Mouse (Mus musculus): ENCODE measurements at regions not wholly inside any gene's neighbourhood (a gene's known extent, or its start where the extent isn't known, plus 50 kb on each side); places are given as distances from the start of the nearest gene placed in this dataset.

DNA sequence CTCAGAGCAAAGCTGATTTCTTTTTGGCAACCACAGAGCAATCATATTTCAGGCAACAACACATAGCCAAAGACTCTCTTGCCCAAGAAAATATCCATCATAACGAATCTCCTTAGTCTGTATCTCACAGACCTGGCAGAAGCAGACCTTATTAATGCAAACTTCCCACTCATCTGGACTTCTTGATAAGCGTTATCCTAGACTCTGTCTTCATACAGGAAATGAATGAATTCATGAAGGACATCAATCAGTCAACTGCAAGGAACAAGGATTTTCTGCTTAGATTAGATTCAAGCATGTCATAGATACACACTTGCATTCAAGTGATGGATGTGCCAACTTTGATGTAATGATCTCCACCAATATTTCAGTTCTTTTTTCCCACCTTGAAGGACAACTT is 488.1 kb upstream of the Gm26657 start:
- DNase-seq: no peak

DNA sequence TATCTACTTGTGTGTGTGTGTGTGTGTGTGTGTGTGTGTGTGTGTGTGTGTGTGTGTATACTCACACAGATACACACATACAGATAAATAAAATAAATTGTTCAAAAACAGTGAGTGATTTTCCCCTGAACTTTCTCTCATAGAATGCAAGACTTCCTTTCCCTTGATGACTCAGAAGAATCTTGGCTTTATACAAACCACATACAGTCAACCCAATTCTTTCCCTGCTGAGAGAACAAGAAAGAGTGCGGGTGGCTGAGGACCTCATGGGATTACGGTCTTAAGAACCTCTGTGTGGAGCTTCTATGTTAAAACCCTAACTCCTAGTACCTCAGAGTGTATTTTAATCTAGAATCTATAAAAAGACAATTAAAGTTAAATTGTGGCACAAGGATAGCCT is 489.3 kb upstream of the Gm26657 start:
- no peak for DNase-seq

DNA sequence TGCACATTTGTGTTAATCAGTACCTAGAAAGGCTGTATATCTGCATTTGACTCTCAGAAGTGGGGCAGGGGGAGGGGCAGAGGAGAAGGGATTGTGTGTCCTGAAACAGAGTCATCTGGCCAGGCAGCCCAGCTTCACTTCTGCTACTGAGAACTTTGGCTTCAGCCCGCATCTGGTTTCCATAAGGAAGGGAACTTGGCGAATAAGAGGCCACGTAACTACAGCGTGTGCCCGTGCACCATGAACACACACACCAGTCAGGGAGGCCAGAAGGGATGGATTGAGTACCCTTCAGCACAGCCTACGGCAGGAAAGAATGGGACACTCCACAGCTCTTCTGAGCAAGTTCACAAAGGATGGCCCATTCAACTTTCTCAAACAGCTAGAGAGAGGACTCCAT is 496.0 kb upstream of the Gm26657 start:
- no peak for DNase-seq

DNA sequence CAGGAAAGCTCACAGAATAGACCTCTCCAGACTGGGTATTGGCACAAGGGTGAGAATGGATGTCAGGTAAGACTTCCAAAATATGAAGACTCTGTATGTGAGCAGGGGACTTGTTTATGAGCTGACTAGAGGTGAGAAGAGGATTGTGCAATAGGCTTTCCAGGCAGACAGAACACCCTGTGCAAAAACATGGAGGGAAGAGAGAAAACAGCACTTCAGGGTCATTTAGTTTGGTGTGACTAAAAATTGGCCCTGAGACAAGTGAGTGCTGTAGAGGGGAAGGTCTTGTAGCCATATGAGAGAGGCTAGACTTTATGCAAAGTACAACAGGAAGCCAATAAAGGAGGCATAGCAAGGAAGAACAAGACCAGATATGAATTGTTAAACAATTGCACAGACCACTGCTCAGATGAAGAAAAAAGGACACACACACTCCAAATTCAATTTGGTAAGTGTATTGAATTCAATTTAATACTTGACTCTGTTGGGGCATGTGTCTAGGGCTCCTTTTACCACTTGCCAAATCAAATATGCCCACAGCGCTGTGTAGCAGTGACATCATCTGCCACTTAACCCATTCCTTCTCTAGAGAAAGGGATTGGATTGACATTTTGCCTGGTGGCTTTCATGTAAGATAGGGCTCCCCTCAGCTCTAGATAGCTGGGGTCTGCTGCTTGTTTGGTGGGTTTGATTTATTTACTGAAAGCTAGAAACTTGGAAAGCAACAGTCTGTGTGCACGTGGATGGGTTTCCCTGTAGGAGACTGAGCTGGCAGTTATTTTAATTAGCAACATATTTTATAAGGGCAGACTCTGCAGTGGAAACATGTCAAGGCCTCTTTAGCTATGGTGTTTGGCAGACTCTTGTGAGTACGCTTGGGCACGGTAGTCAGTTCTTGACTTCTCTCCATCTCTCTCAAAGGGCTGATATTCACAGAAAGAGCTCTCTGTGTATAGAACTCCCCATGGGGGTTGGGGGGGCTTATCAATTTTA is 501.1 kb upstream of the Gm26657 start:
- no peak for DNase-seq

DNA sequence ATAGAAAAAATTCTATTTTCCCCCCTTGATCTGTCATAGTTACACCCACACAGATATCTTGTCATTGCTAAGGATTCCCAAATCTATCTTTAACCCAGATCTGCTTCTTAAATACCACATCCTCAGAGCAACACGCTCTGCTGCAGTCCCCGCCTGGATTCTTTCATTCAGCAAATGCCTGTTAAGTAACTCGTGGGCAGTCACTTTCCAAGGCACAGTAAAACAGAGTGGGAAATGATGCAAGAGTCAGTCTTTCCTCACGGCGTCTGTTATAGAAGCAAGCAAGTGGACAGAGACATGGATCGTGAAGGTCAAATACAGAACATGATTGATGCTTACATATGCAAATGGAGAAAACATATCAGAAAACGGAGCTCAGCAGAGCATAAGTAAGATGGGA is 508.5 kb upstream of the Gm26657 start:
- DNase-seq: no peak

DNA sequence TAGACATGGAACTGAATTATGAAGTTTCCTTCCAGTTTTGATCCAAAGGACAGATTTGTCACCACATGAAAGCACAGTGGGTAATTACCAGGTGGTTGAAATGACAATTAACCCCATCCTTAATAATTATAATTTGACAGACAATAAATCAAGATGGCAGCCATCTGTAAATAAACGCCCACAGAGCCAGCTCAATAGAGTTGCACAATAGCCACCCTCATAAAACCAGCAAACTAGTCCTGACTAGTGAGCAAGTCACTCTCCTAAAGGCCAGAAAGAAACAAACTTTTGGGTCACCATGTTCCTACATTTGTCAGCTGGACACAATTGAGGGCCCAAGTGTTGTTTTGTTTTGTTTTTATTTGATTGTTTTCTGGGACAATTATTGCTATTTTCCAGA is 509.4 kb upstream of the Gm26657 start:
- DNase-seq: no peak

DNA sequence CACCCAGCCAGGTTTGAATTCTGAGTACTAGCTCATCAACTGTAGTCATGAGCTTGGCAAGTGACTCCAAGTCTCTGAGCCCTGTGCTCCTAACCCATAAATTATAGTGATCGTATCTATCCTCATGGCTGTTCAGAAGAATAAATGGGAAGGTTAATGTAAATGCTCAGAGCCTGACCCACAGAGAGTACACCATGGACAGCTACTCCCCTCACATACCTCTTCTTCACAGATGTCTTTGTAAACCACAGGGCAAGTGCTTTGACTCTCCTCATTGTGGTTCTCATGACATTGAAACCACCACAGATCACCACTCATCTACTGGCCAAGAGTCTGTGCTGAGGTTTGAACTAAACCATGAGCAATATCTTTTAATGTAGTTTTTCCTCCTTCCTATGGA is 513.4 kb upstream of the Gm26657 start:
- DNase-seq: no peak

DNA sequence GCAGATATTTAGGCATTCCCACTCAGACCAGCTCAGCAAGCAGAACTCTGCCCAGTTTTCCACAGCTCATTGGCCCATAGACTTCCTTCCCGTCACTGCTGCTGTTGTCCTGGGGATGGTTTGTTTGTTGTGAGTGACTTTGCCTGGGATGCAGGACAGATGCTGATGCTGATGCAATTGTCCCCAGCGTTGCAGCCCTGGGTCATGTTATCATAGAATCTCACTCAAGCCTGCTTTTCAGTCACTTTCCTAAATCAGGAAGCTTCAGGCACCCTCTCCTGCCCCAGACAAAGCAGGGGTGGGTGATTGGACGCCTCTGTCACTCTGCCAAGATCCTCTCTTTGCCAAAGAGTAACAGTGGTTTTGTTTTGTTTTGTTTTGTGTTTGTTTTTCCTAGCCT is 515.3 kb upstream of the Gm26657 start:
- DNase-seq: no peak

DNA sequence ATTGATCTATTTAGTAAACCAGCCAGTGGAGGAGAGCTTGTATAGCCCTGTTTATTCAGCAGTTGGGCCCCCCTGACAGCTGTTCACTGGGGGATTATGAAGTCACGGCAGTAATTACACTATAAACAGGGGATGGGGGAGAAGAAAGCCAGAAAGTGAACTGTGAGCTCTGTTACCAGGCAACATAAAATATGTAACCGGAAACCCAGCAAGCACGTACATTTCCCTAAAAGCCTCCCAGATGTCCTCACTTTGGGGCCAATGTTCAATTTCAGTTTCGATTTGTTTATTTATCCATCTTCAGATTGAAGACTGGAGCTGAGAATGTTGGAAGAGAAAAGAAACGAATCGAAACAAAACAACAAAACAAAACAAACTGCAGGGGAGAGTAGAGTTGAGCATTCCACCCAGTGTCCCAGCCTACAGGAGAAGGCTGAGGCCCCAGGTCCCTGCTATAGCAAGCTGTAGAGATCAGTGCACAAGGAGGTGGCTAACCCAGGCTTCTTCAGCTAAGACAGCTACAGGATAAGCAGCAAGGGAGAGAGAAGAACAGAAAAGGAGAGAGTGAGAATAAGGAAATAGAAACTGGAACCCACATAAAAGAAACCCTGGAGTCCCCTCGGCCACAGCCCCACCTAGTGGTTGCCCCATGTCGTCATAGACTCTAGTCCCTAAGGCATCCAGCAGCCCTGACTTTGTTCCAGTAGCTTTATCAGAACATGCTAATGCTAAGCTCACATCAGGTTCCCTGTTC is 517.7 kb upstream of the Gm26657 start:
- peak; percentile 2 for DNase-seq

DNA sequence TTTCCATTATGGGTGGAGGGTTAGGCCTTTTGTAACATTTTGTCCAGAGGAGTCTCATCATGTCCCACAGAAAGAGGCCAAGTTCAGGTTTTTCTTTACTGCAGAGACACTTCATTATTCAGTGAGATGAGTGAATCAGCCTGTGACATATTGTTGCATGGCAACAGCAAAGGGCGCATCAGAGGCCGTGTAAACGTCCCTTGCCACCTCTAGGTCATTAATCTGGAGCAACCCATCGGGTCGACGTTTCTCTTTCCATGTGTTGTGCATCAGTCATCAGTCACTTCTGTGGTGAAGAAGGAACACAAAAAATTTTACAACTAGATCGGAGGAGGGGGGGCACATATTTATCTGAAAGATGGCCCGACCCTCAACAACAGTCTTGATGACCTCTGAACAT is 519.3 kb upstream of the Gm26657 start:
- no peak for DNase-seq

DNA sequence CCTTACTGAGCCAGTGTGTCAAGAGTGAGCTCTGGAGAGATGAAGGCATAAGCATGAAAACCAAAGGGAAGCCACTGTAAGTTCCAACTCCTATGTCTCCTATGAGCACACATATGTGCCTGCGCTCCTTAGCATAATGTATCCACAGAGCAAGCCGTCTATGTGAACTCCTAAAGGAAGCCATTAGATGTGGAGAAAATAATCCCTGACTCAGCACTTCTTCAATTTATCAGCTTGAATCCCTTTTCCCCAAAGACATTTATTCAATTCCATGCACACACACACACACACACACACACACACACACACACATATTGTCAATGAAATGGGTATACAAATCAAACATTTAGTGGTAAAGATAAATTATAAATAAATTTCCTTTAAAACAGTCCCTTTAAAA is 530.4 kb upstream of the Gm26657 start:
- DNase-seq: no peak

DNA sequence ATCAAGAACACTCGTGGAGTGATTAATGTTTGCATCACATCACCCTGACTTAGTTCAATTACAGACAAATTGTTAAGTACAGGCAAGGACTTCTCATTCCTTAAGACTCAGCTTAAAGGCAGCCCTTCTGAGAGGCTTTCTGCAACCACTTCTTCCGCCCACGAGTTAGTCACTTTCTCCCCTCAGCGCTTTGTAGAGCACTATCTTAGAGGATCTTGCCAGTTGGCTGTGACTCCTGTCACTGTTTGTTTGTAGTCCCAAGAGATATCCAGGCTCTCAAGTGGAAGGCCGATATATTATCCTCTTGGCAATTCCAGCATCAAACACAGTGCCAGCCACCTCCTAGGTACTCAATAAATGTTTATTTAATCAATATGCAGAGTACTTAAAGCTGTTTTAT is 532.1 kb upstream of the Gm26657 start:
- DNase-seq: no peak

DNA sequence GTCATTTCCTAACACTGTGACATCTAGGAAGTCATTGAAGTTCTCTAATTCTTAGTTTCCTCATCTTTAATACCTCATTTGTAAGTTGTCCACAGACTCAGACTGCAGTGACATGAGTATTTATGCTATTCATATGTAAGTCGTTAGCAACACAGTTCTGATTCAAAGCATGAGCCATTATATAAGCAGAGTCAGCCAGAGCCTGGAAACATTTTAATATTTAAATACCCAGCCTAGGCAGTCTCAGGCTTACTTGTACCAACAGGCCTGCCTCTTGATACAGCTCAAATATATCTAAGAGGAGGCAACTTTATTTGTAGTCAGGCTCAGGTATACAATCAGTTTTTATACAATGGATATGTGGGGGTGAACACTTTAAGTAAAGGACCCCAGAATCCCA is 534.8 kb upstream of the Gm26657 start:
- DNase-seq: no peak

DNA sequence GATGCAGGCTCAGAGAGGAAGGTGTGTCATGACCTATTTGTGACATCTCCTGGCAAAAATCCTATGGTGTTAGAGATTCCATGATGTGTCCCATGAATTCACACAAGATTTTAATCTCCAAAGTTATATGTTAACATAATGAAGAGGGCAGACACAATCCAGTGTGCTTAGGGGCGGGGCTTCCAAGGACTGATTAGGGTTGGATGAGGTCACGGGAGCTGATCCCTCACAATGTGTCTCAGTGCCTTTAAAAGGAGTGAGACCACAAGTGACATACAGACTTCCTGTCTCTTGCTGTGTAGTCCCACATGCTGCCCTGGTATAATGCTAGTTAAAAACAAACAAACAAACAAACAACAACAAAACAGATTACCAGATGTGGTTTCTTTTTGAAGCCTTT is 546.5 kb upstream of the Gm26657 start:
- DNase-seq: no peak

DNA sequence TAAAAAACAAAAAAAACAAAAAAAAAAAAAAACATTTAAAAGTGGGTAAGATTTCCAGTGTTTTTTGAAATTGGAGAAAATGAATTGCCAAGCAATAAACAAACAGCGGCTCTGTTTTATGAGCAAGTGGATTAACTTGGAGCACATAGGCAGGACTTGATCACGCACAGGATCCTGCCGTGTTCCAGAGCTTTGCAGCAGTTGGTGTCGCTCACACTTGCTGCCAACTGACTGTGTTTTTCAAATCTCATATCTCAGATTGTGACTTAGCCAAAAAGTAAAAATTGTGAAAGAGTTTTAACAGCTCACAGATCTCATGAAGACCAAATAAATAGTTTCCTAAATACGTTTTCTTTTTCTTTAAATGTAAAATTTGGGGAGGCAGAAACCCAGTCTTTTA is 547.4 kb upstream of the Gm26657 start:
- DNase-seq: no peak

DNA sequence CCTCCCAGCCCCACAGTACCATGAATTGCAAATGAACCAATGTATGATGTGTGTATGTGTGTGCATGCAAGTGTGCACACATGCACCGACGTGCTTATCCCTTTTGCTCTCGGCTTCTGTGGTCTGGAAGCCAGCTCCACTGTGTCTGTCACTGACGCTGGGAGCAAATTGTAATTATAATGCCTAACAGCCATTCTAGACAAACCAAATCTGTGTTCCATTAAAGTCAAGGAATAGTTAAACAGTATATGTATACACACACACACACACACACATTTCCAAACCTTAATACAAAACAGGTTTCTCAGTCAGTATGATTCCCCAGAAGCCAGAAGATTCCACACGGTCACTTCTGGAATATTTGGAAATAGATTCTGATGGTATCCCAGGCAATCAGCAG is 560.3 kb upstream of the Gm26657 start:
- DNase-seq: no peak

DNA sequence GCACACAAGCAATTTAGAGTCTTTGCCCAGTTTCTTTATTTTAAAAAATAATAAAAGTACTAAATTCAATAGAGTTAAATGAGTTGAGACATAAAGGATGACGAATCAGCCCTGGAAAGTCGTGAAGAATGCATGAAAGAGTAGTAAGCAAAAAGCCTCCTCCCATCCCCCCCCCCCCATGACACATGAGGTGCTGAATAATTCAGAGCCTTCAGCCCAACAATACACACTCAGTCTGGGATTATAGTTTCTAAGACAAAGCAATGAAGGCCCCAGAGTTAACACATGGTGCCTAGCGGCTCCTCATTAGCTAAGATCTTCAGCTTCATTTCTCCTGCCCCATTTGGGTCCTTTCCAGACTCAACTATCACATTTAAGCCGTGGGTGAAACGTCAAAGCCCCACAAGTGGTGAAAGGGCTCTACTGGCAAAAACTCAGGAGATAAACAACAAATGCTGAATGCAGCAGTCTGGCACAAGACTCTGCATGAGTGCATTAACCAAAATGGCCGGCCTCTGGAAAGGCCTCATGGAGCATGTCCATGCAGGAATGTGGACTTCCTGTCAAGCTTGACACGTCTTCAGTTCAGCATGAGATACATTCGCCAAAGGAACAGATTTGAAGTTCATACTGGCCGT is 560.9 kb upstream of the Gm26657 start:
- DNase-seq: no peak

DNA sequence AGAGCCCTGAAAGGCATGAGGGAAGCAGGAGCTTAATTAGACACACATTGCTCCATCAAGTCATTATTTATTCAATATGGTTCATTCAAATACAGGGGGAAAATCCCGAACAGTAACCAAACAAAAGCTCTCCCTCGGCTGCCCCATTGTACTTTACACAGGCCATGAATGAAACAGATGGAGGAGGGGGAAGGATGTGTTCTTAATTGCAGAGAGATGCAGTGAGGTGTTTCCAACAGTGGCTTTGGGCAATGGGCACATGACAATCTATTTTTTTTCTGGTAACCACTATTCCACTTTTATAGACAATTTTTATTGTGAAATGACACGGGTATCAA is 578.6 kb upstream of the Gm26657 start:
- no peak for DNase-seq

DNA sequence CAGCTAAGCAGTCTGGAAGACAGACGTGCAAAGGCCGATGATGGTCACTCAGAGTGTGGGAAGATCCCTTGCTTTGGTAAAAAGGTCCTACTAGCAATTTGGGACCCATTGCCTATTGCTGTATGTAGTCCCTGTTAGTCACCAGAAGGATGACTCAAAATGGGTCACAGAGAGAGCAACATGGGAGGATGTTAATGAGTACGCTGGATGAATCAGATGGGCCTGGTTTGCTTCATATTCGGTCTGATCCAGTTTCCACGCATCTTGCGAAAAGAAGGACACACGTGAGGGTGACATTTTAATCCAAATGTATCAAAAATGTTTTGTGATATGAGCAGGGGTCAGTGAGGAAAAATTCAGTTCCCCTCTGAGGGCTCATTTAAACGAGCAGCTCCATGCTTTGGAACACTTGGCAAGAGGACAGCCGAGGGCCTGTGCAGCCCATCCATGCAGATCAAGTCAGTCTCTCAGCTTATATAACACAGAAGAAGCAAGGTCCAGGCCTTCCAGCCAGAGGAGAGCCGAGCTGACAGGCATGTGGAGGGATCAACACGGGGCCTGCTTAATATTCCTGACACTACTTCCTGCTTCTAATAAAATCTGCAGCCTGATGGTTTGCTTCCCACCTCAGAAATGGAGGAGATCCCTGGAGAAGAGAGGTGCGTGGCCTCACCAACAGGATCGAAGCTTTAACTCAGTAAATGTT is 579.2 kb upstream of the Gm26657 start:
- no peak for DNase-seq

DNA sequence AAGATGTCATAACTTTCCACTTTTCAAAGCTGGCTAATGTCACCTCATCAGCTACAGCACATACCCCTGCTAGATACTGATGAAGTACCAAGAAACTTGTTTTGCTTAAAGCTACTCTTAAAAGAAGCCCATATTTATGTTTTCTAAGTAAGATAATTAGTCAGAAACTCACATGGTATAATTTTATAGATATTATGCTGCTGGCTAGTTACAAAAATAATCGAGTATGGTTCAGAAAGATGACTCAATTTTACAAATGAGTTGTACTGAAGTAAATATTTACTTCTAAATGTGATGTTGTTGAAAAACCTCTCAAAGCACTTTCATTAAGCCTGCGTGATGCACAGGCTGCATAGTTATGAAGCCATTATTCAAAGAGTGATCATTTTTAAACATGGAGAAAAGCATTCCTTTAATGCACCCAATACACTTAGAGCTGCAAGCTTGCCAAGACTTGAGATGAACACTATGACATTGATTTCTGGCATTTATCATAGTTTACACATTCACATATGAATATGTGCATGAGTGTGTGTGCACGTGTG is 582.3 kb upstream of the Gm26657 start:
- no peak for DNase-seq

DNA sequence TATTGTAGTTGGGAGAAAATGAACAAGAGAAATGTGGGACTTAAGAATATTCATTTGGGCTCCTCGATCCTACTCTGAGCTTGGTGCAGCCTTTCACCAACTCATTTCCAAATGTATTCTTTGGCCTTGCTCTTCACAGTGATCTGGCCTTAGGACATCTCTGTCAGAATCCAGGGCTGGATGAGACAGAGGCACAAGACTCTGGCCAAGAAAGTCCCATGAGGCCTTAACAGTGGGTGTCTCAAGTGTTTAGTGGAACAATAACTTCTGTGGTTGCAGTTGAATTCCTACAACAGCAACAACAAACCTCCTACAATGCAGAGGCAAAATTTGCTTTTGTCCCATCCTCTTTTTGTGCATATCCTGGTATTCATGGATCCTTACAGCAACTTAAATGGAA is 589.2 kb upstream of the Gm26657 start:
- DNase-seq: no peak

DNA sequence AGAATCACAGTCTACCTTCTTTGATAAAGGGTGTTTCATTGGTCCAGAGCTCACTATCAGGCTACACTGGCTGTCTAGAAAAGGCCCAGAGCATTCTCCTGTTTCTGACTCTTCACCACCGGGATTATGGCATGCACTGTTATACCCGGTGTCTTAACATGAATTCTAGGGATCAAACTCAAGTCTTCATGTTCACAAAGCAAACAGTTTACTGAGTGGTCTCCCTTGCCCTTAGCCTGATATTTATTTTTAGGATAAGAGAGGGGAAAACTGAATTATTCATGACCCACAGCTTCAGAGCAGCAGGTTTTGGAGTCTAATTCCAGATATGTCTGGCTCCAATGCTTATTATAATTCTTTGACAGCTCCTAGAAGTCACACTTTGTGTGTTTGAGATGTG is 596.0 kb upstream of the Gm26657 start:
- no peak for DNase-seq

DNA sequence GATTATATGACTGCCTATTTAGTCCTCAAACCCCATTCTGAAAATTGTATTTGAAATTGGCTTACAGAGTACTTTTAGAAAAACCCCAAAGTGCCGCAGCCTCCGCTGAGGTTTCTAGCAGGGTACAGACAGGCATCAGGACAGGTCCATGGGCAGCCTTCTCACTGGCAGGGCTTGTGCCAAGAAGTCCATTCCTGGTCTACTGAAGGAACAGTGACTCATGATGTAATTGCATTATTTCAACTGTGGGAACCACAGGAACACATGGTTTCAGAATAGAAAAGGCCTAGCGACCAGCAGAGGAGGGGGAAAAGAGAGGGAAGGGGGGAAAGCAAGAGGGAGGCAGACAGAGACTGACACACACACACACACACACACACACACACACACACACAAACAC is 603.0 kb upstream of the Gm26657 start:
- DNase-seq: no peak

Measured in cerebellum, adult 8-10 months (tissue).